9 mouse cellular contexts compared by ENCODE assay signal in the genomic region with DNA sequence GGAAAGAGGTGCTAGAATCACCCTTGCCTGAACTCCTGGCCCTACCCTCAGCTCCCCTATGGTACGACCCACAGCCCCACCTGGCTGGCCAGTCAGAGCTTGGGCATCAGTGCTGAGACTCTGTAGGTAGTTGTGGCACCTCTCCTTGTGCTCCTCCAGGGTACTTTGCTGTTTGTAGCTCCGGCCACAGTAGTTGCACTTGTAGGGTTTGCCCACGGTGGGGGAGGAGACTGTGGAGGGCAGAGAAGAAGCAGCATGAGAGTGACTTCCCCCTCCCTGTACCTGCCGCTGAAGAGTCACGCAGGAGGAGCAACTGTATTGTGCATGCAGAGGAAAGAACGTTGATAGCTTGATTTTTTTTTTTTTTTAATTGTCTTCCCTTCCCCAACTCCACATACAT. TPM values are rescaled to one million over a fixed set of nuclear protein-coding genes. Genes with fewer than 3 reads are reported as not detected.
DNase-seq lines count a peak whose midpoint lies in the region; ATAC-seq and TF ChIP-seq lines count a peak whose summit lies in the region.
"Had no signal": no experiment of that assay in that cellular context is flagged by ENCODE, and none has a peak within 500 bp of the region (broad histone marks: within the 10 kb centered on the region; RNA-seq: fewer than 3 reads in every experiment).

No protein-coding gene starts in this region.

- no peak overlapping the region for H3K4me3 ChIP-seq in kidney, embryonic 16.5 days (ENCODE audit: low read length)
- peak overlapping the region; percentile 31 for H3K4me3 ChIP-seq in thymus, adult 2 months (ENCODE audit: control insufficient read depth, insufficient read depth, low read length)

- 0 out of 2 replicates have a peak, but pooled peaks cover 3% of the 10 kb centered on the region for H3K4me1 ChIP-seq in kidney, embryonic 16.5 days (ENCODE audit: insufficient read depth, low read length)
- H3K4me1 ChIP-seq in thymus, adult 2 months (replicated peaks; ENCODE audit: control insufficient read depth, insufficient read depth, low read length), result peaks cover 20% of the 10 kb centered on the region

- no peak overlapping the region for H3K27ac ChIP-seq in kidney, embryonic 16.5 days (ENCODE audit: low read length)
- H3K27ac ChIP-seq in thymus, adult 2 months (ENCODE audit: control insufficient read depth, insufficient read depth, low read length), result peak overlapping the region; percentile 86

- no peak for ATAC-seq in kidney, embryonic 16.5 days (ENCODE audit: low FRiP score, low TSS enrichment)
- peak; percentile 20 for ATAC-seq in activated CD4-positive, CD25-positive, alpha-beta regulatory T cell, adult 4 months
- ATAC-seq in inflammation-experienced regulatory T-cells, adult 6 months, result peak; percentile 23
- ATAC-seq: Patski had no signal

- peak overlapping the region; percentile 25; the same call in 1 of the 2 replicates for H3K9ac ChIP-seq in kidney, embryonic 16.5 days (replicated peaks; ENCODE audit: low read length)

- no peaks in the 10 kb centered on the region for H3K9me3 ChIP-seq in kidney, embryonic 16.5 days (ENCODE audit: low read length)

- WGBS in kidney, embryonic 16.5 days, result 58% methylated on average over 6 of the region's 6 CpGs
- 17% methylated on average over 6 of the region's 6 CpGs for WGBS in thymus, adult 2 months

- H3K27me3 ChIP-seq in kidney, embryonic 16.5 days (ENCODE audit: insufficient read depth, low read length), result no peaks in the 10 kb centered on the region
- no peaks in the 10 kb centered on the region for H3K27me3 ChIP-seq in thymus, adult 2 months (ENCODE audit: control insufficient read depth, insufficient read depth, low read length)
- H3K27me3 ChIP-seq: Patski had no signal

- no peak overlapping the region for H3K4me2 ChIP-seq in kidney, embryonic 16.5 days (replicated peaks; ENCODE audit: low read depth, low read length)

- no peak for TF ChIP-seq CTCF in thymus, adult 2 months (IDR thresholded peaks at IDR 0.05; ENCODE audit: borderline replicate concordance, control insufficient read depth, extremely low read depth, insufficient read depth, low read length, poor library complexity)

- TF ChIP-seq POLR2A in thymus, adult 2 months (IDR thresholded peaks at IDR 0.05; ENCODE audit: control insufficient read depth, extremely low read depth, insufficient read depth, low read length, poor library complexity), result no peak

- DNase-seq in kidney, postnatal 14 days, result no peak
- DNase-seq in thymus, adult 2 months, result peak; percentile 51
- DNase-seq in cerebellum, adult 9-11 months, result no peak
- no peak for DNase-seq in cerebellum, postnatal 10 days
- DNase-seq: lung, adult 2 months had no signal

- 0 out of 2 replicates have a peak, but pooled peaks cover 6% of the 10 kb centered on the region for H3K36me3 ChIP-seq in kidney, embryonic 16.5 days (ENCODE audit: insufficient read depth, low read length)
- H3K36me3 ChIP-seq in thymus, adult 2 months (ENCODE audit: control insufficient read depth, insufficient read depth, low read length), result no peaks in the 10 kb centered on the region

RNA-seq across cellular contexts. Expression of a gene that starts 9.2 kb away (rescaled TPM):
- 1.4 and 2.0 TPM in 2 replicates for polyA plus RNA-seq in kidney, embryonic 16.5 days (2015; fragmentation: Nextera tagmentation; extraction: Ambion mirVana)
- polyA plus RNA-seq in activated CD4-positive, CD25-positive, alpha-beta regulatory T cell, adult 4 months (2017; shearing (Covaris generic)), result 100 to 1,000 TPM; 103 to 107 TPM
- 100 to 1,000 TPM in 2 of 3 experiments, 10 to 100 TPM in 1; 76.5 to 154 (median 110) TPM for polyA plus RNA-seq in inflammation-experienced regulatory T-cells, adult 6 months (2017; shearing (Covaris generic))
- polyA plus RNA-seq in thymus, adult 2 months (2012; rRNA removed), result 6.7 and 8.6 TPM in 2 replicates

RNA-seq across cellular contexts. Expression of a gene that starts 10.0 kb away (rescaled TPM):
- 628 and 640 TPM in 2 replicates for polyA plus RNA-seq in kidney, embryonic 16.5 days (2015; fragmentation: Nextera tagmentation; extraction: Ambion mirVana)
- polyA plus RNA-seq in activated CD4-positive, CD25-positive, alpha-beta regulatory T cell, adult 4 months (2017; shearing (Covaris generic)), result 1,000 to 10,000 TPM; 1,759 to 1,796 TPM
- polyA plus RNA-seq in inflammation-experienced regulatory T-cells, adult 6 months (2017; shearing (Covaris generic)), result 1,000 to 10,000 TPM; 1,205 to 1,760 (median 1,564) TPM
- 988 and 1,135 TPM in 2 replicates for polyA plus RNA-seq in thymus, adult 2 months (2012; rRNA removed)

RNA-seq across cellular contexts. Expression of a gene that starts 37.3 kb away (rescaled TPM):
- polyA plus RNA-seq in kidney, embryonic 16.5 days (2015; fragmentation: Nextera tagmentation; extraction: Ambion mirVana), result 15.9 and 16.3 TPM in 2 replicates
- polyA plus RNA-seq in activated CD4-positive, CD25-positive, alpha-beta regulatory T cell, adult 4 months (2017; shearing (Covaris generic)), result 10 to 100 TPM; 15.3 to 17.9 TPM
- 10 to 100 TPM; 17.0 to 29.7 (median 24.3) TPM for polyA plus RNA-seq in inflammation-experienced regulatory T-cells, adult 6 months (2017; shearing (Covaris generic))
- 19.1 and 21.3 TPM in 2 replicates for polyA plus RNA-seq in thymus, adult 2 months (2012; rRNA removed)

RNA-seq across cellular contexts. Expression of a gene that starts 47.1 kb away (rescaled TPM):
- polyA plus RNA-seq in kidney, embryonic 16.5 days (2015; fragmentation: Nextera tagmentation; extraction: Ambion mirVana), result 11.5 and 12.8 TPM in 2 replicates
- 1 to 10 TPM; 4.1 to 4.2 TPM for polyA plus RNA-seq in activated CD4-positive, CD25-positive, alpha-beta regulatory T cell, adult 4 months (2017; shearing (Covaris generic))
- polyA plus RNA-seq in inflammation-experienced regulatory T-cells, adult 6 months (2017; shearing (Covaris generic)), result 1 to 10 TPM; 2.6 to 9.3 (median 3.9) TPM
- polyA plus RNA-seq in thymus, adult 2 months (2012; rRNA removed), result 2.8 and 3.3 TPM in 2 replicates

RNA-seq across cellular contexts. Expression of a gene that starts 59.5 kb away (rescaled TPM):
- 84.4 and 86.0 TPM in 2 replicates for polyA plus RNA-seq in kidney, embryonic 16.5 days (2015; fragmentation: Nextera tagmentation; extraction: Ambion mirVana)
- 10 to 100 TPM; 50.7 to 59.5 TPM for polyA plus RNA-seq in activated CD4-positive, CD25-positive, alpha-beta regulatory T cell, adult 4 months (2017; shearing (Covaris generic))
- 10 to 100 TPM; 44.3 to 69.5 (median 63.9) TPM for polyA plus RNA-seq in inflammation-experienced regulatory T-cells, adult 6 months (2017; shearing (Covaris generic))
- 73.8 and 86.1 TPM in 2 replicates for polyA plus RNA-seq in thymus, adult 2 months (2012; rRNA removed)
